In genomic region chr14:40964881-40965280, GRCm38 (mm10) we compare ENCODE assay signal across 7 mouse cellular contexts. TPM values are rescaled to one million over a fixed set of nuclear protein-coding genes. Genes with fewer than 3 reads are reported as not detected.
DNase-seq lines count a peak whose midpoint lies in the region; ATAC-seq and TF ChIP-seq lines count a peak whose summit lies in the region.

No protein-coding gene starts in this region.

- dilution Hi-C loops in CH12.LX (cut with MboI; ENCODE audit: extremely low pct_ligation_motif_present, extremely low pct_unique_long_range_greater_than_20kb, low sequenced_read_pairs) = no loop called here

- peak overlapping the region in 2 of 3 experiments; percentile 83 to 84 for H3K4me3 ChIP-seq in CH12.LX (replicated peaks in 1 of 3; ENCODE audit: low read depth in 2 of 3, low read length in 2 of 3, poor library complexity in 1 of 3)
- peak overlapping the region; percentile 72 for H3K4me3 ChIP-seq in hindbrain, embryonic 12.5 days
- peak overlapping the region; percentile 88 for H3K4me3 ChIP-seq in liver, embryonic 13.5 days (replicated peaks)

- peak; percentile 70 for DNase-seq in CD4-positive helper T cell, adult 2 months (ENCODE audit: low read depth, low spot score)
- DNase-seq in CH12.LX (ENCODE audit: extremely low read depth) = no peak
- no peak for DNase-seq in liver, embryonic 13.5 days
- no peak for DNase-seq in c-Kit-positive CD71-positive TER-119-positive erythroid progenitor cells, embryonic 14.5 days (ENCODE audit: low spot score)
- DNase-seq in layer of hippocampus, adult 11-12 months (ENCODE audit: low spot score) = no peak
- DNase-seq in left cerebral cortex, postnatal 25 days (ENCODE audit: low spot score in 2 of 2) = no peak

- H3K79me2 ChIP-seq in CH12.LX (replicated peaks; ENCODE audit: control insufficient read depth, extremely low read depth, insufficient read depth, poor library complexity, severe bottlenecking) = peaks cover 35% of the 10 kb centered on the region

- no peak for TF ChIP-seq POLR2A in CH12.LX (IDR thresholded peaks at IDR 0.05; ENCODE audit: low read depth, low read length)

- no peak for TF ChIP-seq CTCF in CH12.LX (conservative IDR thresholded peaks at IDR 0.05 in 1 of 2, IDR thresholded peaks at IDR 0.05 in 1 of 2; ENCODE audit: low read depth in 2 of 2, low read length in 2 of 2)

- H3K4me1 ChIP-seq in CH12.LX (ENCODE audit: control insufficient read depth in 1 of 2, insufficient read depth in 2 of 2) = peaks cover 23 to 62% of the 10 kb centered on the region in 2 experiments
- peaks cover 45% of the 10 kb centered on the region for H3K4me1 ChIP-seq in hindbrain, embryonic 12.5 days
- peaks cover 73% of the 10 kb centered on the region for H3K4me1 ChIP-seq in liver, embryonic 13.5 days (replicated peaks)

- no peak overlapping the region for H3K27ac ChIP-seq in CH12.LX (ENCODE audit: insufficient read depth, low read depth)
- H3K27ac ChIP-seq in hindbrain, embryonic 12.5 days = no peak overlapping the region
- peak overlapping the region; percentile 95 for H3K27ac ChIP-seq in liver, embryonic 13.5 days

- no peak for ATAC-seq in hindbrain, embryonic 12.5 days (ENCODE audit: low FRiP score)
- no peak for ATAC-seq in liver, embryonic 13.5 days (ENCODE audit: low read depth)

- intact Hi-C loops in left cerebral cortex, postnatal 25 days (cut with DNase I) = no loop called here

- TF ChIP-seq RAD21 in CH12.LX (IDR thresholded peaks at IDR 0.05; ENCODE audit: low read depth, low read length) = no peak

- in situ Hi-C loops in CH12.LX (cut with MboI; ENCODE audit: low pct_ligation_motif_present, low pct_unique_long_range_greater_than_20kb, low sequenced_read_pairs) = no loop called here

- no peak overlapping the region; the same call in 1 of the 2 replicates for H3K9ac ChIP-seq in CH12.LX (ENCODE audit: insufficient read depth, low read depth)
- H3K9ac ChIP-seq in hindbrain, embryonic 12.5 days = peak overlapping the region; percentile 58
- peak overlapping the region; percentile 97 for H3K9ac ChIP-seq in liver, embryonic 13.5 days

- H3K27me3 ChIP-seq in CH12.LX (replicated peaks) = no peaks in the 10 kb centered on the region
- no peaks in the 10 kb centered on the region for H3K27me3 ChIP-seq in hindbrain, embryonic 12.5 days
- H3K27me3 ChIP-seq in liver, embryonic 13.5 days = no peaks in the 10 kb centered on the region

- peak; percentile 58; the same call in 1 of the 2 replicates for TF ChIP-seq EP300 in CH12.LX (IDR thresholded peaks at IDR 0.05; ENCODE audit: low read length)

- peaks cover 0 to 3% of the 10 kb centered on the region in 2 experiments for H3K36me3 ChIP-seq in CH12.LX (replicated peaks in 1 of 2; ENCODE audit: control insufficient read depth in 1 of 2, insufficient read depth in 1 of 2, low read length in 1 of 2)
- no peaks in the 10 kb centered on the region for H3K36me3 ChIP-seq in hindbrain, embryonic 12.5 days
- no peaks in the 10 kb centered on the region for H3K36me3 ChIP-seq in liver, embryonic 13.5 days

- no peaks in the 10 kb centered on the region for H3K9me3 ChIP-seq in CH12.LX (replicated peaks; ENCODE audit: low read length)
- H3K9me3 ChIP-seq in hindbrain, embryonic 12.5 days (replicated peaks) = no peaks in the 10 kb centered on the region
- H3K9me3 ChIP-seq in liver, embryonic 13.5 days (replicated peaks) = no peaks in the 10 kb centered on the region

- H3K4me2 ChIP-seq in CH12.LX (ENCODE audit: insufficient read depth, low read depth, poor library complexity, severe bottlenecking) = peak overlapping the region; percentile 64; the same call in 1 of the 2 replicates
- peak overlapping the region; percentile 90 for H3K4me2 ChIP-seq in hindbrain, embryonic 12.5 days (replicated peaks)
- peak overlapping the region; percentile 96 for H3K4me2 ChIP-seq in liver, embryonic 13.5 days

TF ChIP-seq in CH12.LX, 34 proteins besides CTCF, POLR2A, EP300 and RAD21:
- TF ChIP-seq MXI1 (IDR thresholded peaks at IDR 0.05; ENCODE audit: low read depth, low read length) (peak; percentile 80), USF2 (conservative IDR thresholded peaks at IDR 0.05; ENCODE audit: low read depth, low read length) (no peak), TCF12 (IDR thresholded peaks at IDR 0.05; ENCODE audit: low read depth, low read length) (peak; percentile 48), MAZ (IDR thresholded peaks at IDR 0.05; ENCODE audit: low read depth, low read length) (no peak), BHLHE40 (IDR thresholded peaks at IDR 0.05; ENCODE audit: low read depth, low read length) (peak; percentile 68), JUND (conservative IDR thresholded peaks at IDR 0.05; ENCODE audit: low read depth, low read length) (no peak), ZMIZ1 (IDR thresholded peaks at IDR 0.05; ENCODE audit: low read depth, low read length) (no peak), NRF1 (IDR thresholded peaks at IDR 0.05; ENCODE audit: low read depth, low read length) (no peak), MAFK (IDR thresholded peaks at IDR 0.05; ENCODE audit: insufficient replicate concordance, low read length) (no peak), HCFC1 (IDR thresholded peaks at IDR 0.05; ENCODE audit: low read depth, low read length) (no peak), USF1 (IDR thresholded peaks at IDR 0.05; ENCODE audit: low read depth, low read length) (no peak), ZC3H11A (IDR thresholded peaks at IDR 0.05; ENCODE audit: low read depth, low read length) (no peak), E2F4 (IDR thresholded peaks at IDR 0.05; ENCODE audit: insufficient replicate concordance, low read depth, low read length) (no peak), MYC (IDR thresholded peaks at IDR 0.05; ENCODE audit: low read depth, low read length) (peak; percentile 47; the same call in 1 of the 2 replicates), IRF4 (IDR thresholded peaks at IDR 0.05; ENCODE audit: low read depth, low read length) (peak; percentile 50; the same call in 1 of the 2 replicates), RCOR1 (conservative IDR thresholded peaks at IDR 0.05; ENCODE audit: low read depth, low read length) (no peak), KAT2A (IDR thresholded peaks at IDR 0.05; ENCODE audit: insufficient replicate concordance, low read length) (no peak), POLR2AphosphoS2 (IDR thresholded peaks at IDR 0.05; ENCODE audit: low read depth, low read length) (no peak), TBP (conservative IDR thresholded peaks at IDR 0.05; ENCODE audit: low read depth, low read length) (no peak), MAX (IDR thresholded peaks at IDR 0.05; ENCODE audit: low read length) (peak; percentile 60; the same call in 1 of the 2 replicates), SIN3A (IDR thresholded peaks at IDR 0.05; ENCODE audit: low read length) (peak; percentile 65; the same call in 1 of the 2 replicates), ZKSCAN1 (IDR thresholded peaks at IDR 0.05; ENCODE audit: borderline replicate concordance, low read depth, low read length) (no peak), MEF2A (IDR thresholded peaks at IDR 0.05; ENCODE audit: borderline replicate concordance, low read depth, low read length) (no peak), CHD2 (IDR thresholded peaks at IDR 0.05; ENCODE audit: low read length) (peak; percentile 61; the same call in 1 of the 2 replicates), NELFE (IDR thresholded peaks at IDR 0.05; ENCODE audit: low read depth, low read length) (no peak), ELF1 (IDR thresholded peaks at IDR 0.05; ENCODE audit: low read depth, low read length) (no peak), CHD1 (IDR thresholded peaks at IDR 0.05; ENCODE audit: low read depth, low read length) (no peak), ETS1 (conservative IDR thresholded peaks at IDR 0.05; ENCODE audit: low read depth, low read length) (peak; percentile 65; the same call in 1 of the 2 replicates)

RNA-seq across cellular contexts. Expression of gene Tspan14, which starts 1.7 kb away (rescaled TPM):
- total RNA-seq in CH12.LX (2012; rRNA removed) = 14.9 and 16.1 TPM in 2 replicates
- 10.6 and 11.6 TPM in 2 replicates for total RNA-seq in CH12.LX (2014; rRNA removed)
- polyA plus RNA-seq in CH12.LX (2012; ENCODE audit: insufficient read length, low read depth) = 17.8 and 19.1 TPM in 2 replicates
- polyA plus RNA-seq in hindbrain, embryonic 12.5 days (2016; fragmentation: Nextera tagmentation; extraction: Ambion mirVana) = 84.3 and 95.0 TPM in 2 replicates
- polyA plus RNA-seq in liver, embryonic 13.5 days (2015; fragmentation: Nextera tagmentation; extraction: Ambion mirVana) = 32.9 and 37.5 TPM in 2 replicates
- 10 to 100 TPM; 58.1 to 61.8 TPM for total RNA-seq in left cerebral cortex, postnatal 25 days (2021)

RNA-seq across cellular contexts. Expression of gene Fam213a, which starts 48.7 kb away (rescaled TPM):
- total RNA-seq in CH12.LX (2012; rRNA removed) (15.6 and 17.1 TPM in 2 replicates), CH12.LX (2014; rRNA removed) (11.6 and 12.0 TPM in 2 replicates)
- 12.3 and 14.1 TPM in 2 replicates for polyA plus RNA-seq in CH12.LX (2012; ENCODE audit: insufficient read length, low read depth)
- polyA plus RNA-seq in hindbrain, embryonic 12.5 days (2016; fragmentation: Nextera tagmentation; extraction: Ambion mirVana) = 62.5 and 65.1 TPM in 2 replicates
- 67.9 and 78.3 TPM in 2 replicates for polyA plus RNA-seq in liver, embryonic 13.5 days (2015; fragmentation: Nextera tagmentation; extraction: Ambion mirVana)
- 100 to 1,000 TPM; 115 to 120 TPM for total RNA-seq in left cerebral cortex, postnatal 25 days (2021)
